Mouse (Mus musculus): ENCODE results near the gene Dolk. TPM values are rescaled to one million over a fixed set of nuclear protein-coding genes. Genes with fewer than 3 reads are reported as not detected.

Gene Dolk
- 14.1 and 14.8 TPM in 2 replicates for polyA plus RNA-seq (2012; rRNA removed)

GRCm38 (mm10) chr2:30286192-30287026, at the start of gene Dolk, which contains the start of gene Nup188:
Gene Dolk (minus strand): TSS chr2:30286334.
Gene Nup188 (plus strand): TSS chr2:30286397.
- Histone ChIP-seq H3K27me3 (ENCODE audit: control insufficient read depth, insufficient read depth, low read length) (no peaks in the 10 kb centered on the region), H3K36me3 (ENCODE audit: control insufficient read depth, insufficient read depth, low read length) (no peaks in the 10 kb centered on the region), H3K4me1 (ENCODE audit: control insufficient read depth, insufficient read depth, insufficient read length, low read length) (peaks cover 18% of the 10 kb centered on the region), H3K27ac (ENCODE audit: insufficient read depth, low read depth, low read length) (no peak within 1 kb of the TSS), H3K4me3 (ENCODE audit: low read depth, low read length) (peak within 1 kb of the TSS; percentile 86)
- under 1% methylated on average over 68 of the region's 68 CpGs for WGBS
- TF ChIP-seq CTCF (IDR thresholded peaks at IDR 0.05; ENCODE audit: extremely low read depth, insufficient read length, insufficient replicate concordance, low read depth, low read length) (no peak), POLR2A (IDR thresholded peaks at IDR 0.05; ENCODE audit: low read depth, low read length) (no peak; the same call in 1 of the 2 replicates)

GRCm38 (mm10) chr2:30335324-30335723, 49.2 kb upstream of the Dolk start:
- 95% methylated on average over 2 of the region's 2 CpGs for WGBS
- H3K36me3 ChIP-seq (ENCODE audit: control insufficient read depth, insufficient read depth, low read length): peaks cover 79% of the 10 kb centered on the region
- H3K27ac ChIP-seq (ENCODE audit: insufficient read depth, low read depth, low read length): no peak overlapping the region
- no peak for TF ChIP-seq POLR2A (IDR thresholded peaks at IDR 0.05; ENCODE audit: low read depth, low read length)
- no peak for TF ChIP-seq CTCF (IDR thresholded peaks at IDR 0.05; ENCODE audit: extremely low read depth, insufficient read length, insufficient replicate concordance, low read depth, low read length)
- no peak overlapping the region for H3K4me3 ChIP-seq (ENCODE audit: low read depth, low read length)
- no peaks in the 10 kb centered on the region for H3K4me1 ChIP-seq (ENCODE audit: control insufficient read depth, insufficient read depth, insufficient read length, low read length)
- no peaks in the 10 kb centered on the region for H3K27me3 ChIP-seq (ENCODE audit: control insufficient read depth, insufficient read depth, low read length)

- H3K27ac ChIP-seq (ENCODE audit: insufficient read depth, low read depth, low read length): no peak overlapping the region
- no peaks in the 10 kb centered on the region for H3K4me1 ChIP-seq (ENCODE audit: control insufficient read depth, insufficient read depth, insufficient read length, low read length)
- WGBS: 74% methylated on average over 3 of the region's 3 CpGs
- no peak overlapping the region for H3K4me3 ChIP-seq (ENCODE audit: low read depth, low read length)
- TF ChIP-seq CTCF (IDR thresholded peaks at IDR 0.05; ENCODE audit: extremely low read depth, insufficient read length, insufficient replicate concordance, low read depth, low read length): no peak
- no peak for TF ChIP-seq POLR2A (IDR thresholded peaks at IDR 0.05; ENCODE audit: low read depth, low read length)
- no peaks in the 10 kb centered on the region for H3K27me3 ChIP-seq (ENCODE audit: control insufficient read depth, insufficient read depth, low read length)
- peaks cover 78% of the 10 kb centered on the region for H3K36me3 ChIP-seq (ENCODE audit: control insufficient read depth, insufficient read depth, low read length)
Measured at GRCm38 (mm10) chr2:30328791-30329190, 42.7 kb upstream of the Dolk start.

GRCm38 (mm10) chr2:30327276-30327675, 41.1 kb upstream of the Dolk start:
- peaks cover 78% of the 10 kb centered on the region for H3K36me3 ChIP-seq (ENCODE audit: control insufficient read depth, insufficient read depth, low read length)
- 91% methylated on average over 7 of the region's 7 CpGs for WGBS

GRCm38 (mm10) chr2:30325296-30325695, 39.2 kb upstream of the Dolk start:
- TF ChIP-seq CTCF (IDR thresholded peaks at IDR 0.05; ENCODE audit: extremely low read depth, insufficient read length, insufficient replicate concordance, low read depth, low read length) (no peak), POLR2A (IDR thresholded peaks at IDR 0.05; ENCODE audit: low read depth, low read length) (no peak)
- H3K27ac ChIP-seq (ENCODE audit: insufficient read depth, low read depth, low read length): no peak overlapping the region
- peaks cover 79% of the 10 kb centered on the region for H3K36me3 ChIP-seq (ENCODE audit: control insufficient read depth, insufficient read depth, low read length)
- no peaks in the 10 kb centered on the region for H3K27me3 ChIP-seq (ENCODE audit: control insufficient read depth, insufficient read depth, low read length)
- 92% methylated on average over 5 of the region's 5 CpGs for WGBS
- no peak overlapping the region for H3K4me3 ChIP-seq (ENCODE audit: low read depth, low read length)
- no peaks in the 10 kb centered on the region for H3K4me1 ChIP-seq (ENCODE audit: control insufficient read depth, insufficient read depth, insufficient read length, low read length)

More at GRCm38 (mm10) chr2:30327276-30327675, 41.1 kb upstream of the Dolk start:
- no peaks in the 10 kb centered on the region for H3K27me3 ChIP-seq (ENCODE audit: control insufficient read depth, insufficient read depth, low read length)
- H3K4me3 ChIP-seq (ENCODE audit: low read depth, low read length): no peak overlapping the region
- TF ChIP-seq POLR2A (IDR thresholded peaks at IDR 0.05; ENCODE audit: low read depth, low read length) (no peak), CTCF (IDR thresholded peaks at IDR 0.05; ENCODE audit: extremely low read depth, insufficient read length, insufficient replicate concordance, low read depth, low read length) (no peak)
- H3K27ac ChIP-seq (ENCODE audit: insufficient read depth, low read depth, low read length): no peak overlapping the region
- H3K4me1 ChIP-seq (ENCODE audit: control insufficient read depth, insufficient read depth, insufficient read length, low read length): no peaks in the 10 kb centered on the region

GRCm38 (mm10) chr2:30323111-30323510, 37.0 kb upstream of the Dolk start:
- no peak for TF ChIP-seq CTCF (IDR thresholded peaks at IDR 0.05; ENCODE audit: extremely low read depth, insufficient read length, insufficient replicate concordance, low read depth, low read length)
- TF ChIP-seq POLR2A (IDR thresholded peaks at IDR 0.05; ENCODE audit: low read depth, low read length): no peak
- WGBS: 96% methylated on average over 7 of the region's 7 CpGs
- no peak overlapping the region for H3K4me3 ChIP-seq (ENCODE audit: low read depth, low read length)
- no peaks in the 10 kb centered on the region for H3K4me1 ChIP-seq (ENCODE audit: control insufficient read depth, insufficient read depth, insufficient read length, low read length)
- no peak overlapping the region for H3K27ac ChIP-seq (ENCODE audit: insufficient read depth, low read depth, low read length)
- H3K27me3 ChIP-seq (ENCODE audit: control insufficient read depth, insufficient read depth, low read length): no peaks in the 10 kb centered on the region
- peaks cover 66% of the 10 kb centered on the region for H3K36me3 ChIP-seq (ENCODE audit: control insufficient read depth, insufficient read depth, low read length)

- H3K27me3 ChIP-seq (ENCODE audit: control insufficient read depth, insufficient read depth, low read length): no peaks in the 10 kb centered on the region
- WGBS: 44% methylated on average over 4 of the region's 4 CpGs
- H3K36me3 ChIP-seq (ENCODE audit: control insufficient read depth, insufficient read depth, low read length): peaks cover 69% of the 10 kb centered on the region
- H3K4me3 ChIP-seq (ENCODE audit: low read depth, low read length): no peak overlapping the region
- no peaks in the 10 kb centered on the region for H3K4me1 ChIP-seq (ENCODE audit: control insufficient read depth, insufficient read depth, insufficient read length, low read length)
- no peak overlapping the region for H3K27ac ChIP-seq (ENCODE audit: insufficient read depth, low read depth, low read length)
- TF ChIP-seq CTCF (IDR thresholded peaks at IDR 0.05; ENCODE audit: extremely low read depth, insufficient read length, insufficient replicate concordance, low read depth, low read length): no peak
- TF ChIP-seq POLR2A (IDR thresholded peaks at IDR 0.05; ENCODE audit: low read depth, low read length): no peak
Measured at GRCm38 (mm10) chr2:30319260-30319659, 33.1 kb upstream of the Dolk start.

Data from small intestine, adult 2 months (tissue).